Mouse (Mus musculus): ENCODE data around the gene Sos2. TPM values are rescaled to one million over a fixed set of nuclear protein-coding genes. Genes with fewer than 3 reads are reported as not detected.
A peak's percentile ranks its signal among the peaks of the same experiment; 100 is the strongest.

Gene Sos2
- polyA plus RNA-seq (2017; shearing (Covaris generic)): 10 to 100 TPM; 13.4 to 23.9 (median 14.5) TPM

- peak; percentile 23 for ATAC-seq
These were observed at the start of gene Sos2 for GRCm38 (mm10) chr12:69681566-69682061. Gene Sos2, minus strand, starts transcription at chr12:69681852.

- no peak for ATAC-seq
These were observed 48.7 kb upstream of the Sos2 start for GRCm38 (mm10) chr12:69730306-69730705.

DNA sequence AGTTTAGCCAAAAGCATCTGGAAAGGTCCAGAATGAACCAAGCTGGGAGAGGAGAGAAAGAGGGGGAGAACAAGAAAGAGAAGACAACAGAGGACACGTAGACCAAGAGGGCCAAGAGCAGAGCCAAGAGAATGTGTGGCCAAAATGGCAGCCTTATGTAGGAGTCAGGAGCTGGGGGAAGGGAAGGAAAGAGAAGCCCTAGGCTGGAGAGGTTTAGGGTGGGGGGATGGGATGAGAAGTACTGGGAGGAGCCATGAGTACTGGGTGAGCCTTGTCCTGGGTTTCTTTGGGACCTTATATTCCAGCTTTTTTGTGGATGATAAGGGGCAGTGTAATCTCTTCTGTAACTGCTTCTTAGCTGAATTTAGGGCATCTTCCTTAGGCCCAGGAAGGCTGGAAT, 47.6 kb upstream of the Sos2 start:
- no peak for ATAC-seq

DNA sequence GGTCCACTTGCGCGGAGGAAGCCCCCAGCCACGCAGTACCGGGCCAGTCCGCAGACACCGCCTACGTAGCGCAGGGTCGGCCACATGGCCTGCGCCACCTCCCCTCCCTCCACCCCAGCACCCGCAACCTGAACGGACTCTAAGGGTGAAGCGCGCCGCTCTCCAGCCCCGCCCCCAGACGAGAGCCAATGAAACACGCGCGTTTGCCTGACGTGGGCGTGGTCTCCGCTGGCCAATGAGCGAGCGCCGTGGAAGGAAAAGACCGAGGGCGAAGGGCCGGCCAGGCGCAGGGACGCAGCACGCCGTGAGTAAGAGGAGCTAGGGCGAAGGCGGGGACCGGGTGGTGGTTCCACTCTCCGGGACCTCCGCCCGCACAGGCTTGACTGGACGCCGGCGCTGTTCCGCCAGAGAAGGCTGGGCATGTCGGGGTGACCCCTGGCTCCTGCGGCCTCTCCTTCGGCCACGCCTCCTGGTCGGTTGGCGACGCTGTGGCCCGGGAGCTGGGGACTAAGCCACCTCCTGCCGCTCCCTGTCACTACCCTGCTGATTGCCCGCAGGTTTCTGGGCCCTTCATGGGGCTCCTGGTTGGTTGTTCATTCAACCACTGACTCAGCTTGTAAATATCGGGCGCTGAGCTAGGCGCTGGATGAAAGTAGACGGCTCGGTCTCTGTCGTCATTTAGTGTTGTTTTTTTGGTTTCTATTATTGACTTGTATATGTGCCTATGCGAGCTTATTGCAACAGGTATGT, 43.2 kb upstream of the Sos2 start, which contains the start of the genes L2hgdh and Atp5s:
L2hgdh (minus strand) TSS at position 163 of the 750 bp plus-strand sequence.
Atp5s (plus strand) TSS at position 240 of the 750 bp plus-strand sequence.
- peak; percentile 94 for ATAC-seq

DNA sequence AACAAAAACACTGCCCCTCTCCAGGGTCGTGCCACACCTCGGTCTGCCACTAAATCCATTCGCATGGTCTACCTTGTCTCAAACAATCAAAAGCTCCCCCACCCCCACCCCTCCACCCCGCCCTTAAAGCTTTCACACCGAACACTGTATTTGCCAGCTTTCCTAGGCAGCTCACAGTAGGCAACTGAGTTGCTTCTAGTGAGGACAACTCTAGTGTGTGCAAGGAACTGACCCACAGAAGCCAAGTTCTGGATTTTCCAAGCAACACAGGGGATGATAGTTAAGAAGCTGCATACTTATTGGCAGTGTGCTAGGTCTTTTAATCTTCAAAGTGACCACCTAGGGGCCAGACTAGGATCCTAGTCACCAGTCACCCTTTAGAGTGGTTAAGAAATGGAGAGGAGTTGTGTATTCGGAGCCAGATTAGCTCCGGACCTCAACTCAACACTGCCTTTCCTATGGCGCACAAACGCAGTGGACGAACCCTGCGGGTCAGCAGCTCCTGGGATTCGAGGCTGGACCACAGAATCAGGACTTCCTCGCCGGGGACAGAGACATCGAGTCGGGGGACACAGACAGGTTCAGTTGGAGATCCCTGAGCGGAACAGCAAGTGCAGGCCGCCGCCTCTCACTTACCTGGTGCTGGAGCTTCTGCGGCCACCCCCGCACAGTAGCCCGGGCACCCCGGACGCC, 42.5 kb upstream of the Sos2 start:
- peak; percentile 44 for ATAC-seq

GRCm38 (mm10) chr12:69723376-69723775, 41.7 kb upstream of the Sos2 start:
- ATAC-seq: no peak

DNA sequence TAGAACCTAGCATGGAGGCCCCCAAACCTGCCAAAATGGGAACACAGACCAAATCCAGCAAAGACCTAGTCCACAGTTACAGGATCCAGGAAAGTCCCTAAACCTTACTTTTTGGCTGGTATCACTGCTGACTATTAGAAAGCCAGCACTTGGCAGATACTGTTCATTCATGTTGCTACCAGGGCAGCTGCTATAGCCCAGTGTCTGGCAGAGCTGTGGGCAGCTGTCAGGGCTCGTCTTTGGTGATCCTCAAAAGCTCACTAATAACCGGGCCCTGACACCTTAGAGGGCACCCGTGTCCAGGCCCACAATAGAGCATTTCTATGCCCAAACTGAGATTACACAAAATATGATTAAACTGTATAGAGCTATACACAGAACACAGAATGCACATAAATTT, 41.2 kb upstream of the Sos2 start:
- no peak for ATAC-seq

DNA sequence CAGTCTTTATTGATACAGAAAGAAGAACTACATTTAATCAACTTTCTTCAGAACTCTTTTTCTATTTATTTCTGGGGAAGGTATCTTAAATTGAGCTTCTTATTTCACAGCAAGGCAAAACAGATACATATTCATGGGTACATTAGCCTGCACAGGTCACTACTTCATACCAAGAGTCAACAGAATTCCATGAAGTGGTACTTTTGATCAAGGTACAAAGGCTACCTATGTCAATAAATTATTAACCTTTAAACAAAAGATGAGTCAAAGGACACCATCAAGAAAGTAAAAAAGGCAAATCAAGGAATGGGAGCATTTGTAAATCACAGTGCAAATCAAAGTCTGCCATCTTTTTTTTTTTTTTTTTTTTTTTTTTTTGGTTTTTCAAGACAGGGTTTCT, 32.0 kb upstream of the Sos2 start:
- ATAC-seq: no peak

DNA sequence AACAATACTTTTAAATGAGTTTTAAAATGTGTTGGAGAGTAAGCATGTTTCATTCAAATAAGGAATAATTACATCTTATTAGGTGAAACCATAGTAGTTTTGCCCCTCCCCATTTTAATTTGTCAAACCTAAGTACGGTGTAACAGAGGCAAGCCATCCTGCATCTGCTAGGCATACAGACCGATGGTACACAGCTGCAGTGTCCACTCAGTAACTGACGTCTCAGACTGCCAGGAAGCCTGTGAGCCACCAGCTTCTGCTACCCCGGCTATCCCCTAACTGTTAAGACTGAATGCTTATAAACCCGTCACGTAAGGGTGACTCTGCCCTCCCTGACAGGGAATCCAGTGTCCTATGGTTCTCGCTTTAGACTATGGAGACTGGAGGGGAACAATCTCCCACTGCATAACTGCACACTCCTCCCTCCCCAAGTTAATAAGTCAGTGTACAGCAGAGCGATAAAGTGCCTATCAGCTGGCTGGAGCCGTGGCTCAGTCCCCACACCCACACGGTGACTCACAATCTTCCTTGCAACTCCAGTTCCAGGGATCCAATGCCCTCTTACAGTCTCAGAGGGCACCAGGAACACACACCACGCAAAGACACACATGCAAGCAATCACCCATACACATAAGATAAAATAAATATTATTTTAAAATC, 23.3 kb upstream of the Sos2 start:
- ATAC-seq: no peak

GRCm38 (mm10) chr12:69698352-69698751, 16.7 kb upstream of the Sos2 start:
- ATAC-seq: no peak

GRCm38 (mm10) chr12:69696746-69697145, 15.1 kb upstream of the Sos2 start:
- ATAC-seq: peak; percentile 85

- ATAC-seq: no peak
These were observed 11.8 kb upstream of the Sos2 start for GRCm38 (mm10) chr12:69693471-69693870.

DNA sequence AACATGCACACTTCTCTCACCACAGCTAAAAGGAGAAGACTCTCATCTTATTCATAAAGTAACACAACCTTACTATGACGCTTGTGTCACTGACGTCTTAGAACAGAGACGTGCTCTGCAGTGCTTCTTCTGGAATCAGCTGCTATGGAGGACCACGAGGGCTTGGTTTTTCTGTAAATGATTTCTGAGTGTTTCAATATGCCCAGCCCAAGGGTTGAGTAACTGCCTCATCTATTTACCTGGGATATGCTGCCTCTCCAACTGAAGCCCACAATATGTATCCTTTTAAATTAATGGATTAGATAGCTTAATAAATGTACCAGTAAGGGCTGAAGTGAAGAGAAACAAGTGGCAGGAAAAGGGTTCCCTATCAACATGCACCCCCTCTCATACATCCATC, 9.1 kb upstream of the Sos2 start:
- ATAC-seq: no peak

DNA sequence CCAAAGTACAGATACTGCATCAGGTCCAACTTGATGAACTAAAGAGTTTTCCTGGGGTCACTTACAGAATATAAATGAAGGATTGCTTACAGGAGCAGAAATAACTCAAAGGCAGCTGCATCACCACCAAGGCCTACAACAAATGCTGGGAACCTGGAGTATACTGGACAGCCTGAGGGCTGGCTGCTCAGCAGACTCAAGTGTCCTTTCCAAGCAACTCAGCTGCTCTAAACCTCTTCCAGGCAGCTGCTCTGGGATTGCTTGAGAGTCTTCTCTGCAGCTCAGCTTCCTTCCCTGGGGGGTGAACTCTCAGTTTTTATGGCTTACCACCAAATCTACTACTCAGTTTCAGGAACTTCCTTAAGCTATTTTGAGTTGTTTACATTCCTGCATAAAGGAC, 7.4 kb upstream of the Sos2 start:
- no peak for ATAC-seq

DNA sequence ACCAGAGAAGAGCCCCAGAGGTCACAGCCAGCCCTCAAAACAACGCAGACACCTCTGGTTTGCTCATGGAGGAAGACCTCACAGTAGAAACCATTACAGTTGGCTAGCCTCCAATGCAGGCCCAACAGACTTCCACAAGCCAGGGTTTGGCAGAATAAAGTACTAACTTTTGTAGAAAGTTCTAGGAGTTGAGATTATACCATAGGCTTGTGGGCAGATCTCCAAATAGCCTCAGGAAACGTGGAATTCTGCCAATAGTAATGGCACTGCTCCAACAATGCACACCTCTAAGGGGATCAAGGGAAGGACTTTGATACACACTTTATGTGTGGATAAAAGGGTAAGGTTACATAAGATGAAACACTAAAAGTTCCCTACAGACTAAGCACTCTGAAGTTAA, 6.7 kb upstream of the Sos2 start:
- ATAC-seq: no peak

- ATAC-seq: no peak
These were observed 1.9 kb upstream of the Sos2 start for GRCm38 (mm10) chr12:69683537-69683936.

- ATAC-seq: no peak
These were observed 1.3 kb upstream of the Sos2 start for GRCm38 (mm10) chr12:69682788-69683419.

GRCm38 (mm10) chr12:69682065-69682787, 574 bp upstream of the Sos2 start:
- ATAC-seq: peak; percentile 30

GRCm38 (mm10) chr12:69680635-69681565, 752 bp downstream of the Sos2 start:
- ATAC-seq: peak; percentile 92

DNA sequence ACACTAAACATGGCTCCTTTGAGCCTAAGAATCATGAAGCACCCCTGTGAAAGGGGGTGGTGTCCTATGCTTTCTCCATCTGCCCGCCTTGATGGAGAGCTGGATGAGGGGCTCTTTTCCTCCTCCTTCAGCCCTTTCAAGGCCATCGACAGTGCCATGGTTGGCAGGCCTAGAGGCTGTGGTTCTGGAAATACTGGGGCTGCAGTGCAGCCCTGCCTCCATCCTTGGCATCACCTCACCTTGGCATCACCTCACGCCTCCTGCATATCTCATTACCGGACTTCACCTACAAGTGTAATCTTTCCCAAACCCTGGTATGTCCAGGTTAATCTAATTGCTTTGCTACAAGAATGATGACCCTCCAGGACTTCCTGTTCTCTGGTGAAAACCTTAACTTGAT, 5.5 kb downstream of the Sos2 start:
- no peak for ATAC-seq
